Mouse (Mus musculus): ENCODE data around the gene Mmp15. TPM values are rescaled to one million over a fixed set of nuclear protein-coding genes. Genes with fewer than 3 reads are reported as not detected.
A peak's percentile ranks its signal among the peaks of the same experiment; 100 is the strongest.

Gene Mmp15
- polyA plus RNA-seq, 1 experiment: 28.7 TPM

DNA sequence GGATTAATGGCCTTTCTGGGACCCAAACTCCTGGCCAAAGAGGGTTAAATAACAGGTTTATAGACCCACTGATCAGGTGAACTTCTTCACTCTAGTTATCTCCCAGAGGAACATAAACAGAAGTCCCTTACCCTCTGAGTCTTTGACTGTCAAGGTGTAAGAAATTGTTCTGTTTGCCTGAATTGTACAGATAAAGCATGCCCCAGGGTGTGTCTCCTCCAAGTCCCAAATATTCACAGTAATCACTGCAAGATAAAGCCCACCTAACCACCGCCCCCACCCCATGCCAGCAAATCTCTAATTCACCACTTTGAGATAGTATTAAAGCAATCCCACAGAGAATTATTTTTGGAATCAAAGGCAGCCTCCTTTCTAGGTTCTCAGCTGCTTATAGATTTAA is 21.7 kb upstream of the Mmp15 start:
- Histone ChIP-seq H3K4me1 (ENCODE audit: control insufficient read depth, insufficient read depth, insufficient read length, low read length) (peaks cover 2% of the 10 kb centered on the region; the same call in 1 of the 2 replicates), H3K36me3 (ENCODE audit: control insufficient read depth, insufficient read depth, low read length) (peaks cover 41% of the 10 kb centered on the region), H3K27me3 (ENCODE audit: control insufficient read depth, insufficient read depth, low read length) (no peaks in the 10 kb centered on the region), H3K27ac (ENCODE audit: insufficient read depth, low read depth, low read length) (no peak overlapping the region), H3K4me3 (ENCODE audit: low read depth, low read length) (no peak overlapping the region)
- WGBS: 41% methylated on average over 1 of the region's 1 CpGs
- no peak for TF ChIP-seq CTCF (IDR thresholded peaks at IDR 0.05; ENCODE audit: extremely low read depth, insufficient read length, insufficient replicate concordance, low read depth, low read length)
- TF ChIP-seq POLR2A (IDR thresholded peaks at IDR 0.05; ENCODE audit: low read depth, low read length): no peak

DNA sequence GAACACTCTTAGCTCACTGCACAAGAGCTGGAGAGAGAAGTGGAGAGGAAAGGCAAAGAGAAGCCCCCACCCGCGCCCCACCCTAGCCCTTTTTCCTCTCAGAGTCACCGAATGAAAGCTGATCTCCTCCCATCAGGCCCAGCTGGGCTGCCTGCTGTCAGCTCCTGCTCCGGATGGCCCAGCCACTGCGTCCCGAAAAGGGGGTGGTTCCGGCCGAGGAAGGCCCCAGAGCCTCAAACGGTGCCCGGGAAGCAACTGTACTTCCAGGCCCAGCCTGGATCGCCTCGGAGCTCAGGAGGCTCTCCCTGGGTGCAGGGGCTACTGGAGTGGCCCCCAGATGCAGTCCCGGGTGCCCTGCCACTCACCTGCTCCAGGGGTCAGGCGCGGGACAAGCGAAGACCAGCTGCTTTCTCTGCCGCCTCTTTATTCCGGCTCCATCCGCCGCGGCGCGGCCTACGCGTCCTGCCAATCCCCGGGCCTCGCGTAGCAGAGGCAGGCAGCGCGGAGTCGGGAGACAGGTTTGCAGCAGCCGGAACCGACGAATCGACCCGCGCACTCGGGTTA is 20.8 kb upstream of the Mmp15 start:
- 1% methylated on average over 38 of the region's 38 CpGs for WGBS
- peak overlapping the region; percentile 94 for H3K4me3 ChIP-seq (ENCODE audit: low read depth, low read length)
- no peak for TF ChIP-seq CTCF (IDR thresholded peaks at IDR 0.05; ENCODE audit: extremely low read depth, insufficient read length, insufficient replicate concordance, low read depth, low read length)
- no peak; the same call in 1 of the 2 replicates for TF ChIP-seq POLR2A (IDR thresholded peaks at IDR 0.05; ENCODE audit: low read depth, low read length)
- H3K27me3 ChIP-seq (ENCODE audit: control insufficient read depth, insufficient read depth, low read length): no peaks in the 10 kb centered on the region
- peaks cover 37% of the 10 kb centered on the region for H3K36me3 ChIP-seq (ENCODE audit: control insufficient read depth, insufficient read depth, low read length)
- H3K4me1 ChIP-seq (ENCODE audit: control insufficient read depth, insufficient read depth, insufficient read length, low read length): peaks cover 2% of the 10 kb centered on the region; the same call in 1 of the 2 replicates
- H3K27ac ChIP-seq (ENCODE audit: insufficient read depth, low read depth, low read length): peak overlapping the region; percentile 82

DNA sequence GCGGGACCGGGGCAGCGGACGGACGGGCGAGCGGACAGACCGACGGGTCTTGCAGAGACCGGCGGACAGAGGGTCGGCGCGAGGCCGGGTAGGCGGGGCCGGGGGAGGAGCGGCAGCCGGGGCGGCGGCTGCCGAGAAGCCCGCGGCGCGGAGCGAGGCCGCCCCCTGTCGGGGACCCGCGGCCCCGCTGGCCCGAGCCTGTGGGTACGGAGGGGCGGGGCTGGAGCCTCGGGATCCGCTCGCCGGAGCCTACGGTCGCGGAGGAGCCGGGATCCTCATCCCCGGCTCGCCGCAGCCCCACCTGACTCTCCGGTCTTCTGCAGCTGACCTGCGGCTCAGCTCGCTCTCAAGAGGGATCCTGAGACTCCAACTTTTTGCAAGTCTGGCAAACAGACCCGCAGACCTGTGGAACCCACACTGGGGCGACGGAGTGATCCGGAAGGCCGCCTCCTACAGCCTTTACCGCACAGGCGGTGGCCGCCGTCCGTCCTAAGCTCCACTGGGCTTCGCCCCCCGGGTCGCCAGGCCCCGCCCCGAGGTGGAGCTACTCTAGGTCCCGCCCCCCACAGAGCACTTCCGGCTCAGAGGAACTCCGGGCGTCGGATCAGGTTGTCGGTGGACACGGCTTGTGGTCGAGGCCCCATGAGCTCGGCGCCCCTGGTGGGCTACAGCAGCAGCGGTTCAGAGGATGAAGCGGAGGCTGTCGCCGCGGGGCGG is 20.2 kb upstream of the Mmp15 start, which contains the start of the genes Zfp319 and Usb1:
Gene Zfp319 (minus strand): TSS at position 231 of the 717 bp plus-strand sequence.
Gene Usb1 (plus strand): TSS at position 565 of the 717 bp plus-strand sequence.
- WGBS: under 1% methylated on average over 80 of the region's 80 CpGs
- peak; percentile 96 for TF ChIP-seq POLR2A (IDR thresholded peaks at IDR 0.05; ENCODE audit: low read depth, low read length)
- TF ChIP-seq CTCF (IDR thresholded peaks at IDR 0.05; ENCODE audit: extremely low read depth, insufficient read length, insufficient replicate concordance, low read depth, low read length): peak; percentile 64
- Histone ChIP-seq H3K36me3 (ENCODE audit: control insufficient read depth, insufficient read depth, low read length) (peaks cover 31% of the 10 kb centered on the region), H3K27me3 (ENCODE audit: control insufficient read depth, insufficient read depth, low read length) (no peaks in the 10 kb centered on the region), H3K4me1 (ENCODE audit: control insufficient read depth, insufficient read depth, insufficient read length, low read length) (peaks cover 2% of the 10 kb centered on the region; the same call in 1 of the 2 replicates), H3K4me3 (ENCODE audit: low read depth, low read length) (peak within 1 kb of the TSS; percentile 94), H3K27ac (ENCODE audit: insufficient read depth, low read depth, low read length) (peak within 1 kb of the TSS; percentile 96)

DNA sequence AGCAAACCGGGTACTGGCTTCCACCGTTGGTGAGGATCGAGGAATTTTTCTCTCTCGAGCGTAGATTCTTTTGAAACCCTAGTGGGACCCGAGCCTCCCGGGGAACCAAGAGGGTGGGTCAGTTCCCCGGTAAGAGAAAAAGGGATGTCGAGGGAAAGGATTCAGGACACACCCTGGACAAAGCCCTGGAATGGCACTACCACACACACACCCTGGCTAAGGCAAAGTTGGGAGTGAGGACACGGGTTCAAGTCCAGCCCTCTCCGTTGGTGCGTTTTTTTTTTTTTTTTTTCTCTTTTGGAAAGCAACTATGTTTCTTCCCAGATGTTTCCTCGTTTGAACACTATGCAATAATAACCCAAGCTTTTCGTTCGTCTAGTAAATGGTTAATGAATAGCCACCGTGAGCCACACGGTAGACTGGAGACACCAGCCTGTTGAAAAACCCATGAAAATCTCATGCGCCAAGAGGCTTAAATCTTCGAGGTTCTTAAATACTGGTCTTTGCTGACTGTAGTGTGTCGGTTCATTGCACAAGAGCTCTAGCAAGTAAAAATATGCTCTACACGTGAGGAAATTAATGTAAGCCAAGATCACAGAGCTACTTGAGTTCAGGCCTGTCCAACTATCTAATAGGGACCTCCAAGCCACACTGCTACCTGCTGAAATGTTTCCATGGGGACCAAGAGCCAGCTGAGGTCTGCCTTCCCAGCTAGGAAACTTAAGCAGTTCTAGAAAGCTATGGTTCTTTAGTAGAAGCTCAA is 19.4 kb upstream of the Mmp15 start:
- WGBS: 12% methylated on average over 21 of the region's 21 CpGs
- TF ChIP-seq CTCF (IDR thresholded peaks at IDR 0.05; ENCODE audit: extremely low read depth, insufficient read length, insufficient replicate concordance, low read depth, low read length) (peak; percentile 39; the same call in 1 of the 2 replicates), POLR2A (IDR thresholded peaks at IDR 0.05; ENCODE audit: low read depth, low read length) (no peak)
- Histone ChIP-seq H3K27me3 (ENCODE audit: control insufficient read depth, insufficient read depth, low read length) (no peaks in the 10 kb centered on the region), H3K4me1 (ENCODE audit: control insufficient read depth, insufficient read depth, insufficient read length, low read length) (peaks cover 2% of the 10 kb centered on the region; the same call in 1 of the 2 replicates), H3K27ac (ENCODE audit: insufficient read depth, low read depth, low read length) (peak overlapping the region; percentile 96), H3K4me3 (ENCODE audit: low read depth, low read length) (peak overlapping the region; percentile 94), H3K36me3 (ENCODE audit: control insufficient read depth, insufficient read depth, low read length) (peaks cover 31% of the 10 kb centered on the region)

DNA sequence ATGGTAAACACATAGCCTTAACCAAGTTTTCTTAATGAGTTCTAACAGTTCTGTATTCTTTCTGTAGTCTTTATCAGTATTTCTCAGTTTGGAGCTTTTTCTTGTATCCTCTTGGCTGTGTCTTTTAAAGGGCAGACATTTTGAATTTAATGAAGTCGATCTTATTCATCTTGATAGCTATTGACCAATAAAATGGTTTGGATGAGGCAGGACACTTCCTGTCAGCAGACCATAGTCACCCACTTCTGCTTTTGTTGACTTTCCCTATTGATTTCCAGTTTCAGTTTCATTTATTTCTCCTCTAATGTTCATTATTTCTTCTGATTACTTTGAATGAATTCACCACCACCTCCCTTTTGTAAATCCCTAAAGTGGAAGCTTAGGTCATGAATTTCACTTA is 16.4 kb upstream of the Mmp15 start:
- Histone ChIP-seq H3K27me3 (ENCODE audit: control insufficient read depth, insufficient read depth, low read length) (no peaks in the 10 kb centered on the region), H3K36me3 (ENCODE audit: control insufficient read depth, insufficient read depth, low read length) (peaks cover 28% of the 10 kb centered on the region), H3K27ac (ENCODE audit: insufficient read depth, low read depth, low read length) (no peak overlapping the region), H3K4me1 (ENCODE audit: control insufficient read depth, insufficient read depth, insufficient read length, low read length) (no peaks in the 10 kb centered on the region), H3K4me3 (ENCODE audit: low read depth, low read length) (no peak overlapping the region)
- no peak for TF ChIP-seq POLR2A (IDR thresholded peaks at IDR 0.05; ENCODE audit: low read depth, low read length)
- no peak for TF ChIP-seq CTCF (IDR thresholded peaks at IDR 0.05; ENCODE audit: extremely low read depth, insufficient read length, insufficient replicate concordance, low read depth, low read length)
- WGBS: 39% methylated on average over 1 of the region's 1 CpGs

DNA sequence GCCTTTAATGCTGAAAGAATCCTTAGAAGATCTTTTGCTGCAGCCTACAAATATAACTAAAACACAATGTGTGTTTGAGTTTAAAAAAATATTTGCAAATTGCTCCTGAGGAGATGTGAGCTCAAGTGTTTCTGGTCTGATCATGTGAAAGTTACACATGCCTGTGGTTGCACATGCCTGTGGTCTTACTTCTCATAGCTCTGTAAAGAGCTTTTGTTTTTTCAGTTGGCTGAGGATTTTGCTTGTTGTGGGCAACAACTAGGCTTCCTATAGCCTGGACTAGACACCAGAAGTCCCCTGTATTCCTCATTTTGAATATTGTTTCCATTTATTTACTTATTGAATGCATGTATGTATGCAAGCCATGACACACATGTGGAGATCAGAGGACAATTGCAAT is 15.7 kb upstream of the Mmp15 start:
- no peak overlapping the region for H3K27ac ChIP-seq (ENCODE audit: insufficient read depth, low read depth, low read length)
- peaks cover 28% of the 10 kb centered on the region for H3K36me3 ChIP-seq (ENCODE audit: control insufficient read depth, insufficient read depth, low read length)
- no peaks in the 10 kb centered on the region for H3K4me1 ChIP-seq (ENCODE audit: control insufficient read depth, insufficient read depth, insufficient read length, low read length)
- TF ChIP-seq POLR2A (IDR thresholded peaks at IDR 0.05; ENCODE audit: low read depth, low read length) (no peak), CTCF (IDR thresholded peaks at IDR 0.05; ENCODE audit: extremely low read depth, insufficient read length, insufficient replicate concordance, low read depth, low read length) (no peak)
- no peaks in the 10 kb centered on the region for H3K27me3 ChIP-seq (ENCODE audit: control insufficient read depth, insufficient read depth, low read length)
- H3K4me3 ChIP-seq (ENCODE audit: low read depth, low read length): no peak overlapping the region

Measured in small intestine, adult 2 months (tissue).